Mouse (Mus musculus) heart, adult 9 months (tissue): ENCODE measurements at regions not wholly inside any gene's neighbourhood (a gene's known extent, or its start where the extent isn't known, plus 50 kb on each side); places are given as distances from the start of the nearest gene placed in this dataset.
A peak's percentile ranks its signal among the peaks of the same experiment; 100 is the strongest.

Experiments
- DNase-seq, 2 experiments: peaks; one replicate each; pipeline ENCODE4 v3.0.0; 2022; ENCODE audit warnings: low spot score in 2 of 2

DNA sequence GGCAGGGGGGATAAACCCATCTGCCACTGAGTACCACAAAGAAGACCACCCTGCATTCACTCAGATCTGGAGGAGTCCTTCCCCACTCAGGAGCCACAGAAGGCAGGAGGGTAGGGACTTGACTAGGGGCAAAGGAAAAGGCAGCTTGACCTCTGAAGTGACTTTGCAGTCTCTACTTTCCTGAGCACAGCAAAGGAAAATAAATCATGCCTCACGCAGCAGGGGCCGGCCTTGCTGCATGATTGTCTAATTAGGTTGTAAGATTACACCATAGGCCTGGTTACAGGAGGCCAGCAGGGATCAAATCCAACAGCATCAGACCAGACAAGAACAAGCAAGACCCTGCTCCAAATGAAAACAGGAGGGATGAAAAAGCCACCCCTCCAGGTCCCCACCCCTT is 180.0 kb downstream of the Gm12728 start:
- no peak for DNase-seq

GRCm38 (mm10) chr4:105970056-105970455 is 180.4 kb downstream of the Gm12728 start:
- no peak for DNase-seq

GRCm38 (mm10) chr4:105972736-105973135 is 183.1 kb downstream of the Gm12728 start:
- no peak for DNase-seq

DNA sequence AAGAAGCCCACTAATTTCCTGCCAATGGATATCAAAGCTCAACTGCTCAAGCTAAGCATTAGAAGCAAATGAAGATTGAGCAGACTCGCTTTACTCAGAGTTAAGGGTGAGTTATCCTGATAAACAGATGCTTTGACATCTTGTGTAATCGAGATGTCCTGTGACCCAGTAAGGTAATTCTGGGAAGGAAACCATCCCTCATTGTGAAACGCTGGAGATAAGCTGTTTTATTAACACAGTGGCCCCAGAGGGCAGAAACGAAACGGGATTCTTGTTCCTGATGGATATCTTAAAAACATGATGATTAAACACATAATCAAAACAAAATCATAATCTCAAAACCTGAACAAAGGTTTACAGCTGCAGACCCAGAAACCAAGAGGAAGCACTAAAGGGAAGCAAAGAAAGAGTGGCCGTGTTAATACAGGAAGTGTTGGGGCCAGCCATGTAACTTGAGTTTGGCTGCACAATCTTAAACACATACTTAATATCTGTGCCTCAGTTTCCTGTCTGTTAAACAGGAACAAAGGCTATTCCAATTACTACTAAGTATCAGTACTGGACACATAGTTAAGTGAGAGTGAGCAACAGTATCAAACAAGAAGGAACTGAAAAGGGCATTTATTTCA is 184.2 kb downstream of the Gm12728 start:
- DNase-seq, result no peak

GRCm38 (mm10) chr4:105974948-105975347 is 185.3 kb downstream of the Gm12728 start:
- DNase-seq, result no peak

GRCm38 (mm10) chr4:105979048-105979447 is 189.4 kb downstream of the Gm12728 start:
- no peak for DNase-seq

DNA sequence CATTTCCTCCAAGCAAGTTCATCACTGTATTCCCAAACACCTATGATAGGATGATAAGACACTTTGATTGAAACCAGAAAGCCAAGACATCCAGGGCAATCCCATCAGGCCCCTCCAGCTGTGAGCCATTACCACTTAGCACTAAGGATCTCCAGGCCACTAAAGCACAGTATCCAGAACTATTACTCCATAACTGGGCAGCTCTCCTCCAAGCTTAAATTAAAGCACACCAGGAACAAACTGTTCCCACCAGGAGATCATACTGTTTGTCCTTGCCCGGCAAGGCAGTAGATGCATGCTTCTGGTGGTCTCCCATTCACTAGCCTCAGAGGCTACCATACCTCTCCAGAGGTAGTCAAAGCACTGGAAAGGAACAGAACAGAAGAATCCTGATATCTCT is 193.3 kb downstream of the Gm12728 start:
- peak; percentile 20 to 63 for DNase-seq

GRCm38 (mm10) chr4:105987963-105988602 is 198.4 kb downstream of the Gm12728 start:
- DNase-seq, result no peak

DNA sequence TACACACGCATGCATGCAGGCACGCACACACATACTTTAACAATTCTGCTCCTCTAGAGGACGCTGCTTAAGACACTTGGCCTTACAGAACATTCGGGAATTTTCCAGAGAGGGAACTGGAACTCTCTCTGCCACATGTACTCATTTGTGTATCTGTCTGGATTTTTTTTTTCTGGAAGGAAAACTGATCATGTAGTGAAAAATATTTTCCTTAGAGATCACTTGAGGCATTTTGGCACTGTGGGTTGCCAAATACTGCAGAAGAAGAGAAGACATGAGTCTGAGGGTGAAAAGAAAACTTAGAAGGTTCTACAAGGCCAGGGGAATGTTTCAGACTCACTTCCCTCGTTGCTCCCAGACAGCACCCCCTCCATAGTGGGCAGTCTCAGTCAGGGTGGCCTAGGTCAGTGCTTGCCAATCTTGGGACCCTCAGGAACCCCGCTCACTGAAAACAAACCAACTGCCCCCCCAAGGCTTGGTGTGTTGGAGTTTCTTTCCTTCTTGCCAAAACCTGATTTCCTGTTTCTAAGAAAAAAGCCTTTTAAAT is 203.0 kb downstream of the Gm12728 start:
- DNase-seq, result peak; percentile 49 to 54

- DNase-seq, result peak; percentile 53 to 66
These were observed 204.7 kb downstream of the Gm12728 start for GRCm38 (mm10) chr4:105994390-105994798.

DNA sequence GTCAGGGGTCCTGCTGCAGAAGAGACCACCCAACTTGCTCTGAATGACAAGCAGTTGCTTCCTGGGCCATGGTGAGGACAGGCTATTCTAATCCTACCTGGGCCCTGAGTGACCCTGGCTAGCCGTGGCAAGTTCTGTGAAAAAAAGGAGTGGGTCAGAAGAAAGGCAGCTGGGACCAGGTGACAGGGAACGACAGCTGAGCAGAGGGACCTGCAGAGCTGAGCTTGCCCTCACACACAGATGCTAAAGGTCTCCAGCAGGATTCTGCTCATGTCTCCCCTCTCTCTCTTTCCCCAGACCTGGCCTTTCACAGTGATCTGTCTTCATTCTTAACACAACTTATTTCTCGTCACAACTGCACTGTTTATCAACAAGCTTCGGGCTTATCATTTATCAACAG is 206.4 kb downstream of the Gm12728 start:
- DNase-seq, result no peak

DNA sequence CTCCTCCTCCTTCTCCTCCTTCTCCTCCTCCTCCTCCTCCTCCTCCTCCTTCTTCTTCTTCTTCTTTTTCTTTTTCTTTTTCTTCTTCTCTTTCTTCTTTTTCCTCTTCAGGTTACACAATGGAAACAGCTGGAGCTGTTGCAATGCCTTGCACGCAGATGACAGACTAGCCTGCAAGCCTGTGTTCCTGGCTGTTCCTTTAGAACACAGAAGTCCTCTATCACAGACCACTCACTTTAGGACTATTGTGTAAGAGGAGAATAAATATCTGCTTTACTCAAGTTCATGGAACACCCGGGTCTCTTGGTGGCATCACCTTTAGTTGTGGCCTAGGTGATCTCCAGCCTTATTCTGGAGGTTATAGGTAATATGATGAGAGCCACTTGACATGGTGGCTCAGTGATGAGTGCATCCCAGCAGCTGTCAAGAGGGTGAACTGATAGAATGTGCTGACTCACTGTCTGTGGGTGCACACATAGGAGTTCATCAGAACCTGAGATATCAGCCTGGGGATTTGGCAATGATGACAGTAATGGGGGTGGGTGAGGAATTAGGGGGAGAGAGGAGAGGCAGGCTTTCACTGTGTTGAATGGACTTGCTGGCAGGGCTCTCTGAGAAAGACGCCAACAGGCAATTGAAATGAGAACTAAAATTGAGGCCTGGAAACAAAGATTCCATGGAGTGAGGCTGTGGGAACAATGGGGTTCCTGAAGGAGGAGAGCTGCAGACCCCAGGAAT is 207.4 kb downstream of the Gm12728 start:
- peak; percentile 14 to 30 for DNase-seq

- DNase-seq, result no peak
These were observed 212.8 kb downstream of the Gm12728 start for GRCm38 (mm10) chr4:106002516-106002915.

- no peak for DNase-seq
These were observed 216.3 kb downstream of the Gm12728 start for GRCm38 (mm10) chr4:106005936-106006335.

DNA sequence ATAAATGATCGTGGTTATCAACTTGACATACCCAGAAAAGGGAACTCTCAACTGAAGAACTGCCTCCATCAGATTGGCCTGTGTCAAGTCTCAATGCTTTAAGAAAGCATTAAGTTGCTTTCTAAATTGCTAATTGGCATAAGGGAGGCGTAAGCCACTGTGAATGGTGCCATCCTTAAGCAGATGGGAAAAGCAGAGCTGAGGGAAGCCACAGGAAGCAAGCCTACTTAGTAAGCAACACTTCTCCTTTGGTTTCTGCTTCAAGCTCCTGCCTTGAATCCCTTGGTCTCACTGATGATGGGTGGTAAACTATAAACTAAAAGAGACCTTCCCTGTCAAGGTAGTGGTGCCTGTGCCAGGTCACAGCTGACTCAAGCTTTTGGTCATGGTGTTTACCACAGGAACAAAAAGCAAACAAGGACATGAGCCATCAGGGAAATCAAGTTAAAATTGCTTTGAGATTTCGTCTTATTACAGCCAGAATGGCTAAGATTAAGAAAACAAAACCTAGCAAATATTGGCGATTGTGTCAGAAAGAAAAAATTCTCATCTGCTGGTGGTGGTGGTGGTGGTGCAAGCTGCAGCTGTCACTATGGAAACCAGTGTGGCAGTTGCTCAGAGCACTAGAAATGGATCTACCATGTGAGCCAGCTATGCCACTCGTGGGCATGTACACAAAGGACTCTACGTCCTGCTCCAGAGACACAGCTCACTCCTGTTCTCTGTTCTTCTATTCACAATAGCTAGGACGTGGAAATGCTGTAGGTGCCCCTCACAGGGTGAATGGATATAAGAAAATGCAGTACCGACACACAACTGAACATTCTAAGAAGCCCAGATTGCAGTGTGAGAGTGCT is 217.9 kb downstream of the Gm12728 start:
- no peak for DNase-seq

GRCm38 (mm10) chr4:106017065-106017646 is 227.5 kb downstream of the Gm12728 start:
- peak in 1 of 2 experiments; percentile 17 for DNase-seq

DNA sequence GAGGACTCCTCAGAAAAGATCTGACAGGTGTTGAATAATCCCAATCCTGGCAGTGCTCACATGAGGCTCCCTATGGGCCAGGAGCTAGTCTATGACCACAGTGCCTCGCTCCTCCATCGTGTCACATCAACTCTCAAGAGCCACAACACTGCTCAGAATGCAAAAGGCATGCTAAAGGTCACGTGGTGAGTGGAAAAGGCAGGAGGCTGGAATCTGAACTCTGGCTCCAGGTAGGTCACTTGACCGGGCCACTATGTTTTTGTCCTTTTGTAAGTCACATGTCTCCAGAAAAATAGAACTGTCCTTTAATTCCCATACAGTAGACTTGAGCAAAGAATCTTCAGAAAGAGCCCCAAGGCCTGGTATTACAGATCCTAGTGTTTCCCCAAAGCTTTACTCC is 229.3 kb downstream of the Gm12728 start:
- DNase-seq, result no peak

DNA sequence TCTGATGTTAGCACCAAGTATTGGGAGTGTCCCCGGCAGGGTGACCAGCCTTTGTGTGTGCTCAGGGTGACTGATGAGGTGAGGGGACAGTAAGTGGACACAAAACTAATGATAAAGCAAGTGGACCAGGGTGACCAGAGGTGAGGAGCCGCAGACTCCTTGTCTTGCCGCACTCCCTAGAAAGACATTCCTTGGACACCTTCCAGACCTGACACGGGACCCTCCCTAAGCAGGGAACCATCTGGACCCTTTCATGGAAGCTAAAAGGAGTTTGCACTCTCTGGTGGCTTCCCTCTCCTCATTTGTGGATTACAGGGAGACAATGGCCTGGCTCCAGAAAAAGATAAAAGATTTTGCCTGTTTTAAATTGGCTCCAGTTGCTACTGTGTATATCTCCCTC is 230.7 kb downstream of the Gm12728 start:
- DNase-seq, result no peak

- DNase-seq, result no peak
These were observed 234.9 kb downstream of the Gm12728 start for GRCm38 (mm10) chr4:106024591-106024990.

GRCm38 (mm10) chr4:106025966-106026637 is 236.4 kb downstream of the Gm12728 start:
- DNase-seq, result no peak

- no peak for DNase-seq
These were observed 250.7 kb downstream of the Gm12728 start for GRCm38 (mm10) chr4:106040376-106040775.
